Mouse (Mus musculus) splenic B cell, adult 2 months (primary cell): ENCODE data around the gene Spata4.
A peak's percentile ranks its signal among the peaks of the same experiment; 100 is the strongest.

Experiments used
- DNase-seq: peaks from one replicate; pipeline ENCODE4 v3.0.0-alpha.2; 2011; ENCODE audit warnings: low read depth, low spot score
- H3K27me3 ChIP-seq: 2 replicates; pipeline ENCODE4 v1.6.1; 2012; ENCODE audit warnings: mild to moderate bottlenecking, low read length, moderate library complexity, mixed read lengths; ENCODE audit not compliant: control insufficient read depth, poor library complexity, insufficient read depth, severe bottlenecking
- H3K36me3 ChIP-seq: 2 replicates; pipeline ENCODE4 v1.6.1; 2012; ENCODE audit warnings: mild to moderate bottlenecking, low read length, moderate library complexity, mixed read lengths; ENCODE audit not compliant: control insufficient read depth, poor library complexity, insufficient read depth, severe bottlenecking

The Spata4 gene

DNA sequence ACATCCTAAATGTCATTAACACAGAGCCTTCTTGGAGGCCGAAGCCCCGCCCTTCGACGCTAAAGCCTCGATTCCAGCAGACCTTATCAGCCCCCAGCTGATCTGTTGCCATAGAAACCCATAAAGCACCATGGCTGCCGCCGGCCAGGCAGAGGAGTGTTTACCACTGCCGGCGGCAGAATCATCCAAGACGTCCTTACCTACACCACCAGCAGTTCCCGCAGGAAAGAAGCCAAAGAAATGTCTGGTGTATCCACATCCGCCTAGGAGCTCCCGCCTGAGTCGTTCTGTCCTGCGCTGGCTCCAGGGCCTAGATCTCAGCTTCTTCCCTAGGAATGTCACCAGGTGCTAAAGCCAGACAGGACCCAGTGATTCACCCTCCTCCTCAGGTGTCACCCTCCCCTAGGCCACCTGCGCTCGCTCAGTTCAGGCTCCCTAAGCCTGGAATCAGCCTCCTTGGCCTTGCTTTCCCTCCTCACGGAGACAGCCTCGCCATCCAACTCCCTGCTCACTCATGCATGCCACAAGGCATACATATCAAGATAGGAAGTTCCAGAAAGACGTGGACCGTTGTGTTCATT, at the start of gene Spata4:
TSS of gene Spata4 (plus strand) at position 111 of the 581 bp plus-strand sequence.
- DNase-seq, result no peak
- Histone ChIP-seq H3K36me3 (no peaks in the 10 kb centered on the region), H3K27me3 (no peaks in the 10 kb centered on the region)

DNA sequence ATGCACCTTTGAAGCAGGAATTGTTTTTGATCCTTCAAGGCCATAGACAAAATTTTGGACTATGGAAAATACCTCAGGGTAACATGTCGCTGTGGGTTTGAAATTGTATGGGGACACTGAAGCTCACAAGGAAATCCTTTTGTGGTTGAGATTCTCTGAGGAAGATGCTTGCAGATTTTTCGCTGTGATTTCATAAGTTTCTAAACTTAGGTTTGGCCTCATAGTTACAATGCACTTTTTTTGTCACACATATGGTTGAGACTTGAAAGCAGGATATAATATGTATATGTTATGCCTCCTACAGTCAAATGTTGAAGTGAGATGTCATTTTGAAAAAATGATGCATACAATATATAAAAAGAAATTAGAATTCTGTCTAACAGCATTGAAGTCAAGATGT, 45.7 kb upstream of the Spata4 start:
- no peak for DNase-seq
- H3K27me3 ChIP-seq, result no peaks in the 10 kb centered on the region
- no peaks in the 10 kb centered on the region for H3K36me3 ChIP-seq

DNA sequence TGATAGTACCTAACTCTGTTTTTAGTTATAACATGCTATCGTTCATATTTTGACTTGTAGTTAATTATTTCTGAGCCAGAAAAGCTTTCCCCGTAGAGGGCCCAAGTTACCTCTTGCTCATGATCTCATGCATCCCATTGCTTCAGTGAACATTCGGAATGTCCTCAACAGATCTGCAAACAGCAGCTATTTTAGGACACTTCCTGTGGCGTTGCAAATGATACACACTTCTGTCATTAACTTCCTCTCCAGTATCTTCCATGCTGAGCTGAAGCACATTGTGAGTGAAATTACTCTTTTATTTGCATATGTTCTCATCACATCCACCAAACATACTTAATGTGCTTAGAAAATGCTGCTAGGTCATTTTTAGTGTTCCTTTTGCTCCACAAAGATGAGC, 38.4 kb upstream of the Spata4 start:
- Histone ChIP-seq H3K27me3 (no peaks in the 10 kb centered on the region), H3K36me3 (no peaks in the 10 kb centered on the region)
- DNase-seq, result peak; percentile 43

DNA sequence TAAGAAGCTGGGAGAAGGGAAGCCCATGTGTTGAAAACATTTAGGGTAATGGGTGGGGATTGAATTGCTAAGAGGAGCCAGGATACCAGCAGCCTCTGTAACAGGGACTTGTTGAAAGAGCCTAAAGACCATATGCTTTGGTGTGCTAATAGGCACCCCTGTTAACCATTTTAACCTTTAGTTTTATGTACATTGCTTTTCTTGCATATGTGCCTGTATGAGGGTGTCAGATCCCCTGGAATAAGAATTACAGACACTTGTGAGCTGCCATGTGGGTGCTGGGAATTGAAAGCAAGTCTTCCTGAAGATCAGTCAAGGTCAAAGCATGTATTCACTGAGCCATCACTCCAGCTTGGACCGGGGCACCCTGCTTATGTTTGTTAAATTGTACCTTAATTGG, 35.4 kb upstream of the Spata4 start:
- no peak for DNase-seq
- no peaks in the 10 kb centered on the region for H3K27me3 ChIP-seq

DNA sequence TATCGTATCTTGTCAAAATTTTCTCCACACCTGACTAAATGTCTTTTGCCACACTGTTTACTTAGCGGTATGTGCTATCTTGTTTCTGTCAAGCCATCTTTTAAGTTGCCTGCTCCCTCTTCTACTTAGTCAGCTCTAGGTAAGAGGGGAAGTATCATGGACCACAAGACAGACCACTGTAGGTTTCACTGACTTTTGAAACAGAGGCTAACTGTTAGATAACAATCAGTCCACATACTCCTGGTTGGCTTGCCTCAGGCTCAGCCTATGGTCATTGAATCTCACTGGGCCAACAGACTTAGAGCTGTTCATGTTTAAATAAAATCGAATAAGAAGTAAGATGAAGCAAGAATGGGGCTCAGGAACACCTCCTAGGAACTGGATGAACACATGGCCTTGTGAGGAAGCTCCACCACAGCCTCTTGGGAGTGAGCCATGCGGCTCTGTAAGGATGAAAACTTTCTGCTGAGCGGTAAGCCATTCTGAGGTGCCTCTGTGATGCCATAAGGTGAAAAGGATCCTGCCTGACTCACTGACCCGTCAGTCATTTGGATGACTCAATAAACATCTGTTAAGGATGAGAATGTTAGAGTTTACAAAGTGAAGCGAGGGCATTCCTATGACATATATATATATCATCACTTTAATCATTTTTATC, 34.8 kb upstream of the Spata4 start:
- no peak for DNase-seq
- no peaks in the 10 kb centered on the region for H3K36me3 ChIP-seq
- H3K27me3 ChIP-seq, result no peaks in the 10 kb centered on the region

More for the DNA sequence above, 35.4 kb upstream of the Spata4 start:
- H3K36me3 ChIP-seq, result no peaks in the 10 kb centered on the region

DNA sequence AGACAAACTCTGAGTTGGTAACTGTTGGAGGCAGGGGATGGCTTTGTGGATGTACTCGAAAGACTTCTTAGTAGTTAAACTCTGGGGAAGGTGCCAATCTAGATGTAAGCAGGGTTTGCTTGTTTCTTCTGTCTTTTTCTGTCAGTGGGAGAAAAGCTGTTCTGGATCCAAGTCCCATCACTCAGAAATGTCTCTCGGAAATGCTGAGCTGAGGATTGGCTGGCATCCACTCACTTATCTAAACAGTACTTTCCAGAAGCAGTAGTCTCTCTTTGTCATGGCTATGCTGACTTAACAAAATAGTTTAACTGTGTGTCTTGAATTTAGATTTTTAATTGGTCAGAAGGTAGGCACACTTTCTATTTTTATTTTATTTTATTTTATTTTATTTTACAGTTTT, 33.4 kb upstream of the Spata4 start:
- DNase-seq, result no peak
- no peaks in the 10 kb centered on the region for H3K27me3 ChIP-seq

DNA sequence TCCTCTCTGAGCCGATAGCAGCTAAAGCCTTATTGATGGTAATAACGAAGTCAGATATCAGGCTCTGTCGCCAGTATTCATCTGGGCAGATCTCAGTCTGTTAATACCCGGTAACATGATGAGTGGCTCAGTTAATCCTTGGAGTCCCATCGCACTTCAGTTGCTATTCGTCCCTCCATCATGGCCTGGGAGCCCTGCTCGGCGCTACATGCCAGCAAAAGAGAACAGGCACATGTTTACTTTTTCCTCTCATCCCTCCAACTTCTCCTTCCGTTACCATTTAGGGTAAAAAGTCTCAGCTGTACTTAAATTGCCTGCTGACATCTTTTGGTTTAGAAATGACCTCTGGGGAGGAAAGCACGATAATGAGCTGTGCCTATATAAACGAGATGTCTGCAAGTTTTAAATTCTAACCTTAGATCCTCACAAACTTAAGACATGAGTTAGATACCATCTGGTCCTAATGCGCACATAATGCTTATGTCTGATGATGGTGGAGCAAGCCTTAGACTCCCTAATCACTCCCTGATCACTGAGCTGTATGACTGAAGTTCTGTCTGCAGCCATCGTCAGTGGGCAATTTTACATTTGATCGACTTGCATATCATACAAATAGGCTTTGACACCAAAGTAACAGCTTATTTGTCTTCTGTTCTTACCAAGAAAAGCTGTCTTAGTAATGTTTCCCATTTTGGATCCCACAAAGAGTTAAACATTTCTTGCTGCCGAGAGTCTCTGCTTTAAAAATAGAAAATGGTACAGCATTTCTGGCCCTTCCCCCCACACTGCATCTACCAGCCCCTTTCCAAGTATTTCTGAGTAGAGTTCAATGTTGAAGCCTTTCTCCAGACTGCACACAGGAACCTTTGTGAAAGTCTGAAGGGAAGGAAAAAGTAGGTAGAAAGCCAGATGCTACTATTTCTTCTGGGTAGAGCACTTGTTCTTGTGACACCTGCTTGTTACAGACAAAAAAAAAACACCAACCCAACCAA, 29.7 kb upstream of the Spata4 start:
- Histone ChIP-seq H3K27me3 (no peaks in the 10 kb centered on the region), H3K36me3 (no peaks in the 10 kb centered on the region)
- no peak for DNase-seq

More for the DNA sequence above, 33.4 kb upstream of the Spata4 start:
- H3K36me3 ChIP-seq, result no peaks in the 10 kb centered on the region

DNA sequence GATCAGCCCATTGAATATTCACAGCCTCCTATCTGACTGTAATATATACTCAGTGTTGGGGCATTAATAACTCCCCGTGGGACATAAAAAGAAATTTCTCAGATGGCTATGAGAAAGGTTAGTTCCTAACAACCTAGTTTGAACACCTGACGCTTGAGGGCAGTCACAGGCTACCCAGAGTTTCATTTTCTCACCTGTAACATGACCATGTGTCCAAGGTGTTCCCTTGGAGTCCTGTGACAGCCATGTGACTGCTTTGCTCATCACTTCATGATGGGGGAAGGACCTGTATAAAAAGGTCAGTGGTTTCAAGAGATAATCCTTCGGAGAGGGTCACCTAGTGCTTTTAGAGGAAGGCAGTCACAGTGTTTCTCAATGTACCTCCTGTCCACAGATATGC, 19.1 kb upstream of the Spata4 start:
- Histone ChIP-seq H3K36me3 (no peaks in the 10 kb centered on the region), H3K27me3 (no peaks in the 10 kb centered on the region)
- DNase-seq, result no peak

DNA sequence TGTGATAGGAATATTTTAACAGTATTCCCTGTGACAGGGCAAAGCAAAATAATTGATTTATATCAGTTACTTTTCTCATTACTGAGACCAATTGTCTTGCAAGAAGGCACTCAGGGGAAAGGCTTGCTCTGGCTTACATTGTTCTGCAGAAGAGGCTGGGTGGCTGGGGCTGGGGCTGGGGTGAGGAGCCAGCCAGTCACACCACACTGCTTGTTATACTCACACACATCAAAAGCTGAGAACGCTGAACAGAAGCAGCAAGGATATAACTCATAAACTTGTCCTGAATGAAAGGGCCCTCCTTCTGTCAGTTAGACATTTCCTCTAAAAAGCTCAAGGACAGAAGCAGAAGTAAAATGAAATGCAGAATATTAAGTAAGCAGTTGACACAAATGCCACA, 17.7 kb upstream of the Spata4 start:
- Histone ChIP-seq H3K36me3 (no peaks in the 10 kb centered on the region), H3K27me3 (no peaks in the 10 kb centered on the region)
- DNase-seq, result no peak

DNA sequence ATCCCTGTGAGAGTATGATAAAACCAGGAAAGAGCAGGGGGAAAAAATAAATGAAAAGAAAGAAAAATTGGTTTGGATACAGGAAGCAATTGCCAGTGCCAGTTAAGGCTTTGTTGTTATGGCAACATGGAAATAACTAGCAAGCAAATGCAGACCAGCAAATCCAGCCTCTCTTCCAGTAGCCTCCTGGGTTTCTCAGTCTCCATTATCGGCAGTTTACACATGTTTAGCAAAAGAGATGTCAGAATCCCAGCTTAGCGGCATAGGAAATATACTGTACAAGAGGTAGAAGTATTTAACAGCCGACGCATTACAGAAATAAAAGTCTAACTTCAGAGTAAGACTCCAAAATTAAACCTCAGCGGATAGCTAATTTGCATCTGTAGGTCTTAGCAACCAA, 5.9 kb upstream of the Spata4 start:
- no peak for DNase-seq
- H3K36me3 ChIP-seq, result no peaks in the 10 kb centered on the region

DNA sequence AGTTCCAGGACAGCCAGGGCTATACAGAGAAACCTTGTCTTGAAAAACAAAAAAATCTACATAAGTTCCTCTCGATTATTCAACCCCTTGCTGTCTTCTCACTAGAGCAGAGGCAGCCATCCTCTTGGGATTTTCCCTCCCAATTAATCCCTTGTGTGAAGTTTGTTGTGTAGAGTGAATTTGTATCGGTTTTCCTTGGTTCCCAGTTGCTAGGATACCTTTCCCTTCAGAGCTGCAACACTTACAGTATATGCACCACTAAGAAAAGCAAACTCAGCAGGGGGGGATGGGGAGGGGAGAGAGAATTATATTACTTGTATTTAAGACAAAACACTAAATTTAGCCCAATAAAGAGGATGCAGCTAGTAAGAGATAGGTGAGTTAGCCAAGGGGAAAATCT, 4.5 kb upstream of the Spata4 start:
- H3K36me3 ChIP-seq, result no peaks in the 10 kb centered on the region
- H3K27me3 ChIP-seq, result no peaks in the 10 kb centered on the region
- no peak for DNase-seq

More for the DNA sequence above, 5.9 kb upstream of the Spata4 start:
- no peaks in the 10 kb centered on the region for H3K27me3 ChIP-seq

DNA sequence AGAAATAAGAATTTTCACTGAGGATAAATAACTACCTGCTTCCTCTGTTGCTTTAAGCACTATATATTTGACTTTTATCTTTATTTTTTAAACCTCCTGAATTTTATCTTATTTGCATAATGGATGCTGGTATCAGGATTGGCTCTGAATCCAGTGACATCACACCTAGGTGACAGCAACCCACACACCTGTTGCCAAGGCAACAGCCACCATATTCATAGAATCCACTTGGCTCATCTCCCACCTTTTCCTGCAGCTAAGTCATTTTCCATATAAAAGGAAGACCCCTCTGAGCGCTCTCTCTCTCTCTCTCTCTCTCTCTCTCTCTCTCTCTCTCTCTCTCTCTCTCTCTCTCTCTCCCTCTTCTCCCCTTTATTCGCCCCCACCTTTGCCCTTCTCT, 3.6 kb upstream of the Spata4 start:
- Histone ChIP-seq H3K27me3 (no peaks in the 10 kb centered on the region), H3K36me3 (no peaks in the 10 kb centered on the region)
- DNase-seq, result no peak

DNA sequence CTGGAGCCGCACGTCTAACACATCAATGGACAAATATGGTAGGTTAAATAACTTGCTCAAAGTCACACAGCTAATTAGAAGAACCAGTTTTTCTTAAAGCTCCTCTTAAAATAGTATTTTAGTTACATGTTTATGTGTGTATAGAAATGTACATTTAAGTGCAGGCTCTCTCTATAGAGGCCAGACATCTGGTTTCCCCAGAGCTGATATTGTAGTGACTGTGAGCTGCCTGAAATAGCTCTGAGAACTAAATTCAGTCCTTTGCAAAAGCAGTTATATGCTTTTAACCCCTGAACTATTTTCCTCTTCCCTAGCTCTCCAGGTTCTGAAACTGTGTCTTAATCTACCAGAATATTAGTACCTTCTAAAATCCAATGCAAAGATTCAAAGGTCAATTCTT, 3.2 kb upstream of the Spata4 start:
- DNase-seq, result no peak
- no peaks in the 10 kb centered on the region for H3K27me3 ChIP-seq
- no peaks in the 10 kb centered on the region for H3K36me3 ChIP-seq

DNA sequence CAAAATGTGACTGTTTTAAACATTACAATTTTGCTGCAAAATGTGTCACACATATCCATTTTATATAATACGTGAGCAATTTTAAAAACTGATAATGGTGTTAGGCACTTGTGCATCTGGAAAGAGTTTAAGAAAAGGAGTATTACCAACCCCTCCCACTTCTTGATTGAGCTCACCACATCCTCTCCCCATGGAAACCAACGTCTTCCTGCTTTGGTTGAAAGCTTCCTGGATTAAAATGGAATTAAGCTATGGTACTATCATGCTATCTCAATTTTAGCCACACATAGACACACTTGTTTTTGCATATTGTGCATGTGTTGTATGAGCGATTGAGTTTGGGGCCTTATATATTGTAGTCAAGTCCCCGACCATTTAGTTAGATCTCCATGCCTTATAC, 2.9 kb downstream of the Spata4 start:
- no peak for DNase-seq
- H3K27me3 ChIP-seq, result no peaks in the 10 kb centered on the region
- no peaks in the 10 kb centered on the region for H3K36me3 ChIP-seq

DNA sequence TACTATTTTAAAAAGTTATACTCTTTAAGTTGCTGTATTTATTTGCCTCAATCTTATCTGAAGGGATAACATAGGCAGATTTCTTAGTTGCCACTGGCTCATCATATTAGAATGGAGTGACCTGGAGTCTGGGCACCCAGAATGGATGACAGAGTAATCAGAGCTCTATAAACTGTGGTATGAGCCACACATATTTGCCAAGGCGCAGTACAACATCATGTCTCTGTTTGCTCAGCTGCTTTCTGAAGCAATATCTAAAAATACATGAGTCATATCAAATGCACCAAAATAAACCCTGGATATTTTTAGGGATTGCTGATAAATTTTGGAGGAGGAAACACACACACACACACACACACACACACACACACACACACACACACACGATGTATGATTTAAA, 8.8 kb downstream of the Spata4 start:
- Histone ChIP-seq H3K27me3 (no peaks in the 10 kb centered on the region), H3K36me3 (no peaks in the 10 kb centered on the region)
- no peak for DNase-seq
